Mouse (Mus musculus): ENCODE data around the gene Opcml.

Opcml gene

GRCm38 (mm10) chr9:28432159-28432558, 641.6 kb downstream of the Opcml start:
- DNase-seq (ENCODE audit: low spot score in 2 of 2), result no peak

- DNase-seq (ENCODE audit: low spot score in 2 of 2), result no peak
Measured at GRCm38 (mm10) chr9:28438752-28439151, 648.2 kb downstream of the Opcml start.

GRCm38 (mm10) chr9:28439433-28440191, 649.0 kb downstream of the Opcml start:
- no peak for DNase-seq (ENCODE audit: low spot score in 2 of 2)

- DNase-seq (ENCODE audit: low spot score in 2 of 2), result no peak
Measured at GRCm38 (mm10) chr9:28440192-28440795, 649.7 kb downstream of the Opcml start.

- no peak for DNase-seq (ENCODE audit: low spot score in 2 of 2)
Measured at GRCm38 (mm10) chr9:28444485-28444884, 653.9 kb downstream of the Opcml start.

- DNase-seq (ENCODE audit: low spot score in 2 of 2), result no peak
Measured at GRCm38 (mm10) chr9:28444972-28445371, 654.4 kb downstream of the Opcml start.

- DNase-seq (ENCODE audit: low spot score in 2 of 2), result no peak
Measured at GRCm38 (mm10) chr9:28445863-28446262, 655.3 kb downstream of the Opcml start.

- no peak for DNase-seq (ENCODE audit: low spot score in 2 of 2)
Measured at GRCm38 (mm10) chr9:28446278-28447064, 655.9 kb downstream of the Opcml start.

- DNase-seq (ENCODE audit: low spot score in 2 of 2), result no peak
Measured at GRCm38 (mm10) chr9:28452509-28452908, 661.9 kb downstream of the Opcml start.

GRCm38 (mm10) chr9:28453062-28453461, 662.5 kb downstream of the Opcml start:
- DNase-seq (ENCODE audit: low spot score in 2 of 2), result no peak

- no peak for DNase-seq (ENCODE audit: low spot score in 2 of 2)
Measured at GRCm38 (mm10) chr9:28457982-28458770, 667.6 kb downstream of the Opcml start.

GRCm38 (mm10) chr9:28463622-28464021, 673.0 kb downstream of the Opcml start:
- no peak for DNase-seq (ENCODE audit: low spot score in 2 of 2)

- no peak for DNase-seq (ENCODE audit: low spot score in 2 of 2)
Measured at GRCm38 (mm10) chr9:28469419-28469818, 678.8 kb downstream of the Opcml start.

GRCm38 (mm10) chr9:28471501-28471900, 680.9 kb downstream of the Opcml start:
- DNase-seq (ENCODE audit: low spot score in 2 of 2), result no peak

- DNase-seq (ENCODE audit: low spot score in 2 of 2), result no peak
Measured at GRCm38 (mm10) chr9:28474586-28474985, 684.0 kb downstream of the Opcml start.

- no peak for DNase-seq (ENCODE audit: low spot score in 2 of 2)
Measured at GRCm38 (mm10) chr9:28481261-28481660, 690.7 kb downstream of the Opcml start.

GRCm38 (mm10) chr9:28488499-28488898, 697.9 kb downstream of the Opcml start:
- no peak for DNase-seq (ENCODE audit: low spot score in 2 of 2)

GRCm38 (mm10) chr9:28489828-28490227, 699.3 kb downstream of the Opcml start:
- DNase-seq (ENCODE audit: low spot score in 2 of 2), result no peak

- no peak for DNase-seq (ENCODE audit: low spot score in 2 of 2)
Measured at GRCm38 (mm10) chr9:28490410-28490809, 699.8 kb downstream of the Opcml start.

- DNase-seq (ENCODE audit: low spot score in 2 of 2), result no peak
Measured at GRCm38 (mm10) chr9:28499841-28500794, 709.5 kb downstream of the Opcml start.

- no peak for DNase-seq (ENCODE audit: low spot score in 2 of 2)
Measured at GRCm38 (mm10) chr9:28513905-28514304, 723.3 kb downstream of the Opcml start.

All from spleen, postnatal 10 days (tissue).